Mouse (Mus musculus): ENCODE results near the gene Dock7. TPM values are rescaled to one million over a fixed set of nuclear protein-coding genes. Genes with fewer than 3 reads are reported as not detected.

The Dock7 gene
- total RNA-seq, 2 experiments from 2014 or later: 25.7 to 29.6 TPM

- no peak for DNase-seq (ENCODE audit: low spot score in 2 of 2)
Measured at GRCm38 (mm10) chr4:99122047-99122446, 1.3 kb upstream of the Dock7 start.

DNA sequence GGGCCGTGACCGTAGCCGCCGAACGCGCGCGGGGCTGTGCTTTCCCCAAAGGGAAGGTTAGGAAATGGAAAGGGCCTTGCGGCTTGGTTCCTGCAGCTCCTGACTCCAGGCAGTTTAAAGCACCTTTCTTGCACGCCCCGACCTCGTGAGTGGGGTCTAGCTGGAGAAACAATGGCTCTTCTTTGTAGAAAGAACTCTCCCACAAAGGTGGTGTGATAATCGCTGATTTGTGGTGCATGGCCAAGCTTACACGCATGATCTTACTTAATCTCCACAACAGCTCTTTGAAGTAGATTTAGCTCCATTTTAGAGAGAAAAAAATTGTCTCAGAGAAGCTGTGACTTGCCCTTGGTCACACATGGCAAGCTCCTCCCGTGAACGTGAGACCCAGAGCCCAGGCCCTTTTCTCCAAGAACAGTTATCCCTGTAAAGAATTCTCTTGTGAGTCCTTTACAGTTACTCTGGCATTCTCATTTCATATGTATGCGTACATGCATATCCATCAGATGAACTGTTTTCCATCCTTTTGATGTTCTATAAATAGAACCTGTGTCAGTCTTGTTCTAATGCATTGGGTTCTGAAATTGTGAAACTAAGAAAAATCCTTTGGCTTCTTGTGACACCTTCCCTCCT is 524 bp upstream of the Dock7 start:
- no peak for DNase-seq (ENCODE audit: low spot score in 2 of 2)

DNA sequence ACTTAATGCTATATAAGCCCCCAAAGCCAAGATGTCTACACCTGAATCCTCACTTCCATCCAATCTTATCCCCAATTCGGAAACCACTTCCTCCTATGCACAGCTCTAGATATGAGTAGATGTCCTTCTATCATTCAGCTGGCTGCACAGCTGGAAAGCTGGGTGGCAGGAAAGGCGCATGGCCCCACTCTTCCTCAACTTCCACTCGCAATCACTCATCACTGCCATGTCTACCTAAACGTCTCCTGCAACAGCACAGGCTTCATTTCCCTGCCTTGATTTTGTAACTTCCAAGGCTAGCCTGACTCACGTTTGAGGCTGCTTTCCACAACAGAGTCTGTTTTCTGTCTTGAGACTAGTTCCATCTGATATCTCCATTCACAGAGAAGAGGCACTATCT is 1.7 kb downstream of the Dock7 start:
- DNase-seq (ENCODE audit: low spot score in 2 of 2): no peak

DNA sequence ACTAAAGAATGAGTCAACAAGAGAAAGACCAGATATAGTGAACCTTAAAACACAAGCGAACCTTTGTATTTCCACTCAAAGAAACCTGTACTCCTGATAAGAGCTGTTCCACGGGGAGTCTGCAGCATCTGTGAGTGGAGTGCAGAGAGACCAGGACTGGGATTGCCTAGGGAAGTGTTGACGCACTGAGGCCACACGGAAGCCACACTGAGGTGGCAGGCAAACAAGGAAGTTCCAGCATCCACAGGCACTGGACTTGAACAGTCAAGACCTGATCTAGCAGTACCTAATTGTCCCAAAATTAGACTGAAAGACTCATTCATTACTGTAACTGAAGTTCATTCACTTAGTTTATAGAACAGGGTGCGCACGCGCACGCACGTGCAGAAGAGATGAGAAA is 4.9 kb downstream of the Dock7 start:
- no peak for DNase-seq (ENCODE audit: low spot score in 2 of 2)

GRCm38 (mm10) chr4:99111670-99112069 is 9.0 kb downstream of the Dock7 start:
- no peak for DNase-seq (ENCODE audit: low spot score in 2 of 2)

DNA sequence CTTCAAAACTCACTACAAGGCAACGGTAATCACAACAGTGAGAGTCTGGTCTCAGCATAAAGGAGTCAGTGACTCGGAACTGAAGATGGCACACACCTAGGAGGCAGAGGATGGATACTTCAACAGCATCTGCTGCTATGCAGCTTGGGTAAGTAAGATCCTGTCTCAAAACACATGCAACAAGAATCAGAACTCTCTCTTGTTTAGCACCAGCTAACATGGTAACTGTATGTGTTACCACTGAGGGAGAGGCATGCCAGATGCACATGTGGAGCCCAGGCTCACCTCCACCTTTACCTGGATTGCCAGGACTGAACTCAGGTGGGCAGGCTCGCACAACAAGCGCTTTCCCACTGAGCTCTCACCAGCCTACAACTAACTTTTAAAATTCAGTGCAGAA is 11.9 kb downstream of the Dock7 start:
- no peak for DNase-seq (ENCODE audit: low spot score in 2 of 2)

GRCm38 (mm10) chr4:99102846-99103245 is 17.9 kb downstream of the Dock7 start:
- DNase-seq (ENCODE audit: low spot score in 2 of 2): no peak

GRCm38 (mm10) chr4:99100724-99101123 is 20.0 kb downstream of the Dock7 start:
- DNase-seq (ENCODE audit: low spot score in 2 of 2): no peak

GRCm38 (mm10) chr4:99091777-99092176 is 28.9 kb downstream of the Dock7 start:
- no peak for DNase-seq (ENCODE audit: low spot score in 2 of 2)

- DNase-seq (ENCODE audit: low spot score in 2 of 2): no peak
Measured at GRCm38 (mm10) chr4:99091151-99091701, 29.5 kb downstream of the Dock7 start.

DNA sequence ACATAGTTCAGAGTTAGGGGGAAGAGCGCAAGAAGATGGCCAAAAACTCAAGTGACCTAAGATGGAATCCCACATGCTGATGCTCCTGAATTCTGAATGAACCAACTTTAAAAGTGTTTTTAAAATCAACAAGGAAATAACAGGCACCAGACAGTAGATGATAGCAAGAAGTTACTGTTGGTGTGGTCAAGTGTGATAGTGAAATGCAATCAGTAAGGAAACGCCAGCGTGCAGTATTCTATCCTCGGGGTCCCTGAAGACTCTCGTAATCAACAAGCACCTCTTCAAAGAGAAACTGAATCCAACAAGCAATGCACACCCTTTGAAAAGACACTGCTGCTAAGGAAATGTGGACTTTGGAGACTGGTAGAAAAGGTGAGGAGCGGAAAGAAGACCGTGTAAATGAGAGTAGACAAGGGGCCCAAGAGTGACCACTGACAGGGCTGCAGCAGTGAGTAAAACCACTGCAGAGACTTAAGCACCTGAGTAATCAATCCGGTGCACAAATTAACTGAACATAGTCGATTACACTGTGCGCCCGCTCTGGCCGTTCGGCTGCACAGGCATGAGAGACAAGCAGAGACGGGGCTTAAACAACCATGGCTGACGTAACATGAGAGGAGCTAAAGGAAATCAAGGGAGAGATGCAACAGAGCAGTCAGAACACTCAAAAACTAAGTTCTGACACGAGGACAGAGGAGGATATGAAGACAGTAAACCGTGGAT is 32.8 kb downstream of the Dock7 start:
- no peak for DNase-seq (ENCODE audit: low spot score in 2 of 2)

GRCm38 (mm10) chr4:99083862-99084261 is 36.9 kb downstream of the Dock7 start:
- DNase-seq (ENCODE audit: low spot score in 2 of 2): peak in 1 of 2 experiments; percentile 23

DNA sequence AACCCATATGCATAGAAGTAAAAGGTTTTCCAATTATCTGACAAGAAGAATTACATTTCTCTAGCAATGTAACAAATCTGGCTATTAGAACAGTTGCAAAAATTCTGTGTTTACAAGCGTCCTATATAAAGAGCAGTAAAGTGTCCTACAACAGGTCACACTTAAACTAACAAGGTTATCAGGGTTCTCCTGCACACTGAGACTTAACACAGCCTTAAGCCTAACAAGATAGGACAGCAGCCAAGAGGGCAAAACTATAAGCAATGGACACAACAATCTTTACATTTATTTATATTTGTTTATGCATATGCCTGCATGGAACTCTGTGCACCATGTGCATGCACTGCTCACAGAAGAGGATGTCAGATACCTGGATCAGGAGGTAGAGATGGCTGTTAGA is 39.5 kb downstream of the Dock7 start:
- DNase-seq (ENCODE audit: low spot score in 2 of 2): no peak

GRCm38 (mm10) chr4:99078005-99078404 is 42.7 kb downstream of the Dock7 start:
- no peak for DNase-seq (ENCODE audit: low spot score in 2 of 2)

DNA sequence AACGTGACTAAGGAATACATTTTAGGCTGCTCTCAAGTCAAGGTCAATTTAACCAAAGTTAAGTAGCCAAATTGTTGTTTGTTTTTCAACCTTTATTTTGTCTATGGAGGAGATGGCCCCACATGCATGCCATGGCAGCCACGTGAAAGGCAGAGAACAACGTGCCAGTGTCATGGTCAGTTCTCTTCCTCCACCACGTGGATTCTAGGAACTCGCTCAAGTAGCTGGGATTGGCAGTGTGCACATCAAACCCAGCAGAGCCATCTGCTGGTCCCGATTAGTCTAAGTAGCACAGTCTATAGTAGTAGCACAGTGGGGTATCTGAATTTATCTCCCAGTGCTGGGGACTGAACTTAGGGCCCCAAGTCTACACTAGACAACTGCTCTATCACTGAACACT is 51.9 kb downstream of the Dock7 start:
- DNase-seq (ENCODE audit: low spot score in 2 of 2): no peak

DNA sequence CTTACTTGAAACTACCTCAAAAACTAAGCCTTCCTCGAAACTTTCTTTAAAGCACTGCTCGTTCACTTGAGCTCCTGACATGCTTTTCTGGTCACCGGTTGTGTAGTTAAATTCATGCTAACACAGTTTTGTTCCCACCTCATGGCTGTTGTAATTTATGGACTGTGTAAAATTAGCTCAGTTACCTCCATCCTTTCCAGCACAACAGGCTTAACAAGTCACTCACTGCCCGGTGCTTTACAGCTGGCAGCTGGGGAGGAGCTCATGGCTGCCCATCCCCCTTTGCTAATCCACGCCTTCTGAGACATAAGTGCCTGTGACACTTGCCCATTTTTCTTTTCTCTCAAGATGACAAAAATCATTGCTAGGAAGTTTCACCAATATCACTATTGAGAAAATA is 56.2 kb downstream of the Dock7 start:
- no peak for DNase-seq (ENCODE audit: low spot score in 2 of 2)

DNA sequence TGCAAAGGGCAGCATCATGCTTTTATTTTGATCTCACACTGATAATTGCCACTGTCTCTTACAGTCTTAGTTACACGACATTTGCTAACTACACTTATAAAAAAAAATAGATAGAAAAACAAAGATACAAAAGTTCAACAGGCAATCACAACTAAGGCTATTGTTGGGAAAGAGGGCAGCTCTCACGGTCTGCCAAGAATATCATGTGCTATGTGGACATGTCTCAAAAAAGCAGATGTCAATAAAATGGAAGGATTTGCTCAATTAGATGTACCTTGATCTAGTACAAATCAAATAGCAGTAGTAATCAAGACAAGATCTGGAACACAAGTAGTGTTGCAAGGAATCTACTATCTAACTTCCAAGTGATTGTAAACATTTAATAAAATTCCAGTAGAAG is 72.1 kb downstream of the Dock7 start:
- no peak for DNase-seq (ENCODE audit: low spot score in 2 of 2)

GRCm38 (mm10) chr4:99046471-99046870 is 74.2 kb downstream of the Dock7 start:
- no peak for DNase-seq (ENCODE audit: low spot score in 2 of 2)

GRCm38 (mm10) chr4:99044854-99045253 is 75.9 kb downstream of the Dock7 start:
- DNase-seq (ENCODE audit: low spot score in 2 of 2): peak in 1 of 2 experiments; percentile 39

GRCm38 (mm10) chr4:99032921-99033320 is 87.8 kb downstream of the Dock7 start:
- DNase-seq (ENCODE audit: low spot score in 2 of 2): peak in 1 of 2 experiments; percentile 34

DNA sequence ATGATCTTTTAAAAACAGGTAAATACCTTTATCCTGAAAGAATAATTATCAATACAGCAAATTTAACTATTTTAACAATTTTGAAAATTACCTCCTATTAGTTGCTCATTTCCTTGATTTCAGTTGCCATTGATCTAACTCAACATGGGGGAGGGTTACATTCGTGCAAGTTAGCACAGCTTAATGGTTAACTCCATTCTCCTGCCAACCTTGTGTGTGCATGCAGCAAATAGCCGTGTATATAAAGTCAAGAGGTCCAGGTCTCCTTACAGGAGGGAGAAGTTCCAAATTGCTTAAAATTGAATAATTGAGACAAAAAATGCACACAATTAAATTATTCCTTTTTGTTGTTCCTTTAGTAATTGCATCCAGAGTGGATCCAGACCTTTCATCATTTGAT is 90.0 kb downstream of the Dock7 start, which contains the start of gene Angptl3:
Angptl3 (plus strand) TSS at position 269 of the 400 bp plus-strand sequence.
- DNase-seq (ENCODE audit: low spot score in 2 of 2): no peak

DNA sequence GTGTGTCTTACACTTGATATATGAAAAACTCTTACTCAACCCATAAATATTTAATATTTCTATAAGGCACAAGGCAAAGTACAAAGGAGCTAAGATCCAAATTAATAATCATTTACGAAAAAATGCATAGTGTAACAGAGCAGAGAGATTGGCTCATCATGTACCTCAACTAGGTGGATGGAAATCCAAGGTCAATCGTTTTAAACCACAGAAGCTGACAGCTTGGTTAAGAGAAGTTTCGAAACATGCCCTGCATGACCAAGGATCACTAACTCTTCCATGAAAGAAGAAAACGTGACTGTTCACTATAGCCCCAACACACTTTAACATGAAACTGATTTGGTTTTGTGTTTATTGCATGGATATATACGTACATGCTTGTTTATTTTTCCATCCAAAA is 92.3 kb downstream of the Dock7 start:
- DNase-seq (ENCODE audit: low spot score in 2 of 2): no peak

- DNase-seq (ENCODE audit: low spot score in 2 of 2): peak in 1 of 2 experiments; percentile 41
Measured at GRCm38 (mm10) chr4:99022221-99022620, 98.5 kb downstream of the Dock7 start.
